Mouse (Mus musculus): ENCODE measurements around the gene Foxn3. TPM values are rescaled to one million over a fixed set of nuclear protein-coding genes. Genes with fewer than 3 reads are reported as not detected.

Foxn3 gene
- polyA plus RNA-seq, 1 experiment, result 61.5 TPM

DNA sequence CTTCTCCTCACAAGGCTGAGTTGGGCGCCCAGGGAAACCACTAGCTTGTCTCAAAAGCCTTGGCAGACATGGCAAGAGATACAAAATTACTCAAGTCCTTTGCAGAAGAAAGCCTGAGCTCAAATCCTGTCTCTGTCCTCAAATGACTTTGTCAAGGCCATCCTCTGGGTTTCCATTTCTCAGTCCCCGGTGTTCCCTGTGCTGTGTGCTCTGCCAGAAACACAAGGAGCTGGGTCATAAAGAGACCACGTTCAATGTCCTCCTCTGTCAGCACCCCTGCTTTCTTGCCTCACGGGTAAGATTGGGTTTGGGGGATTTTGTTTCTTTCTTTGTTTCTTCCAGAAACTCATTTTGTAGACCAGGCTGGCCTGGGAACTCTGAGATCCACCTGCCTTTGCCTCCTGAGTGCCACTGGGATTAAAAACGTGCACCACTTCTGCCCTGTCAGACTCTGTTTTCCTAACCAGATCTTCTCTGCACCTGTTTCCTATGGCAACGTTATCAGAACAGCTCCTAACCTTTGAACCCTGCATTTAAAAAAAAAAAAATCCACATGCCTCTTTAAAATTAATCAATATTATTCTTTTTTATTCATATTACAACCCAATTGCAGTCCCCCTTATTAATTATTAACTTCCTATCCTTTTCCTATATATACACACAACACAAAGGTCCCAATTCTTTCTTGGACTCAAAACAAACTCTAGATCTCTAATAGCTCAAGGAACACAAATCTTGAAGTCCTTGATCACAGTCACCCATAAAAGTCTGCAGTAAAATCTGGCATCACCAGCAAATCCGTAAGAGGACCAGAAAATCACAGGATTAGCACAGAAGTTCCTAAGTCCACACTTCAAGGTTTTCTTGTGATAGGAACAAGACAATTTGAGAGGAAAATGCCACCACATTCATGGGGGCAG lies 144.6 kb downstream of the Foxn3 start:
- no peak for TF ChIP-seq POLR2A (IDR thresholded peaks at IDR 0.05; ENCODE audit: borderline replicate concordance, insufficient read depth, low read length)
- no peak for TF ChIP-seq CTCF (IDR thresholded peaks at IDR 0.05; ENCODE audit: borderline replicate concordance, insufficient read depth, low read depth, low read length)
- no peak for DNase-seq
- H3K4me3 ChIP-seq (replicated peaks; ENCODE audit: insufficient read depth, low read depth, low read length), result no peak overlapping the region
- H3K27ac ChIP-seq (ENCODE audit: insufficient read depth, low read length), result no peak overlapping the region
- WGBS, result 69% methylated on average over 7 of the region's 7 CpGs
- no peaks in the 10 kb centered on the region for H3K27me3 ChIP-seq (ENCODE audit: control insufficient read depth, insufficient read depth, low read length)
- peaks cover 18% of the 10 kb centered on the region for H3K4me1 ChIP-seq (ENCODE audit: control insufficient read depth, insufficient read depth, low read length)

DNA sequence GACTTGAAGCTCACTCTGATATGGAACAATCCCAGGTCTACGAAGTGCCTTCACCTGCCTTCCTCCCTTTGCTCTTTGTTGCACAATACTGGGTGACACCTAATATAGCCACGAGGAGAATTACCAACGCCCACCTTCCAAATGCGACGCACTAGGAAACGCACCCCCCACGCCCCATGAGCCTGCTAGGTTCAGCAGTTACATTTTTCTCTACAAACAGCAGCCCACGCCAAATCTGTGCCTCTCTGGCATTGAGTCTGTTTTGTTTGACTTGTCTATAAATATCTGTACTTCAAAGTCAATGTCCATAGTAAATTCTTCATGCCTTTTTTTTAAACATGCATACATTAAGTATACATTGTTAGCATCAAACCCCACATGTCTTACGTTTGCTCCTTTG lies 145.5 kb downstream of the Foxn3 start:
- no peak for DNase-seq
- no peaks in the 10 kb centered on the region for H3K27me3 ChIP-seq (ENCODE audit: control insufficient read depth, insufficient read depth, low read length)
- H3K4me3 ChIP-seq (replicated peaks; ENCODE audit: insufficient read depth, low read depth, low read length), result no peak overlapping the region
- TF ChIP-seq POLR2A (IDR thresholded peaks at IDR 0.05; ENCODE audit: borderline replicate concordance, insufficient read depth, low read length), result no peak
- peaks cover 18% of the 10 kb centered on the region for H3K4me1 ChIP-seq (ENCODE audit: control insufficient read depth, insufficient read depth, low read length)
- WGBS, result 76% methylated on average over 9 of the region's 9 CpGs
- no peak overlapping the region for H3K27ac ChIP-seq (ENCODE audit: insufficient read depth, low read length)

DNA sequence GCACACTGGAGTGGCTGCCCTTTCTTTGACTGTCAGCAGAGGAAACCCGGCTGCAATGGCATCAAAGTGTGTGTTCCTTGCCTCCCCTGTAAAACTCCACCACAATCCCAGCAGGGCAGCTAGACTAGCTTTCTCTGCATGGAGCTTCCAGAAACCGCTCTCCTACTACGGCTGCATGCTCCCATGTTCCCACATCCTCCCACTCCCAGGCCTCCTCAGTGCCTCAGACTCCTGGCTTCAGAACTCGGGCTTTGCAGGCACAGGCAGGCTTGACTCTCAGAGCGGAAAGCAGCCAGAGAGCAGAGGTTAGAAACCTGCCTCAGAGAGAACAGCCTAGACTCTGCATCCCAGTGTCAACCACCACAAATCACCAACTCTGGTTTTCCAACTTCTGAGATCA lies 147.8 kb downstream of the Foxn3 start:
- Histone ChIP-seq H3K27me3 (ENCODE audit: control insufficient read depth, insufficient read depth, low read length) (no peaks in the 10 kb centered on the region), H3K4me1 (ENCODE audit: control insufficient read depth, insufficient read depth, low read length) (peaks cover 18% of the 10 kb centered on the region), H3K27ac (ENCODE audit: insufficient read depth, low read length) (no peak overlapping the region), H3K4me3 (replicated peaks; ENCODE audit: insufficient read depth, low read depth, low read length) (no peak overlapping the region)
- no peak for TF ChIP-seq POLR2A (IDR thresholded peaks at IDR 0.05; ENCODE audit: borderline replicate concordance, insufficient read depth, low read length)
- TF ChIP-seq CTCF (IDR thresholded peaks at IDR 0.05; ENCODE audit: borderline replicate concordance, insufficient read depth, low read depth, low read length), result no peak
- no peak for DNase-seq
- WGBS, result 66% methylated on average over 5 of the region's 5 CpGs

DNA sequence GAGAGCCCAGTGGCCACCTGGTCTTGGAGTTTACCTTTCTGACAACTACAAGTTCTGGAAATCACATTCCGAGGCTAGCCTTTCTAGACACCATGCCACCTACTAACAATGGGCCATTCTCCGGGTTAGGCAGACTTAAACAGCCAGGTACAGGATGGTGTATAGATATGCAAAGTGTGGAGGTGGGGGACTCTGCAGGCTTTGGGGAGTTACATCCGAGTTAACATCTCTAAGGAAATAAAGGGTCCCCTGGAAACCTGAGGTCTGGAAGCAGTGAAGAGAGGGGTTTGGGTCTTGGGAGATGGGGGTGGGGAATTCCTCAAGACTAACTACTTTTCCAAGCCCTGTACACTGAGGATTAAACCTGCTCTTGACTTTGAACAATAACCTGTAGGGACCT lies 150.9 kb downstream of the Foxn3 start:
- Histone ChIP-seq H3K27me3 (ENCODE audit: control insufficient read depth, insufficient read depth, low read length) (no peaks in the 10 kb centered on the region), H3K4me1 (ENCODE audit: control insufficient read depth, insufficient read depth, low read length) (peaks cover 5% of the 10 kb centered on the region; the same call in 1 of the 2 replicates), H3K27ac (ENCODE audit: insufficient read depth, low read length) (no peak overlapping the region), H3K4me3 (replicated peaks; ENCODE audit: insufficient read depth, low read depth, low read length) (no peak overlapping the region)
- no peak for DNase-seq
- TF ChIP-seq CTCF (IDR thresholded peaks at IDR 0.05; ENCODE audit: borderline replicate concordance, insufficient read depth, low read depth, low read length) (no peak), POLR2A (IDR thresholded peaks at IDR 0.05; ENCODE audit: borderline replicate concordance, insufficient read depth, low read length) (no peak)
- 74% methylated on average over 3 of the region's 3 CpGs for WGBS

DNA sequence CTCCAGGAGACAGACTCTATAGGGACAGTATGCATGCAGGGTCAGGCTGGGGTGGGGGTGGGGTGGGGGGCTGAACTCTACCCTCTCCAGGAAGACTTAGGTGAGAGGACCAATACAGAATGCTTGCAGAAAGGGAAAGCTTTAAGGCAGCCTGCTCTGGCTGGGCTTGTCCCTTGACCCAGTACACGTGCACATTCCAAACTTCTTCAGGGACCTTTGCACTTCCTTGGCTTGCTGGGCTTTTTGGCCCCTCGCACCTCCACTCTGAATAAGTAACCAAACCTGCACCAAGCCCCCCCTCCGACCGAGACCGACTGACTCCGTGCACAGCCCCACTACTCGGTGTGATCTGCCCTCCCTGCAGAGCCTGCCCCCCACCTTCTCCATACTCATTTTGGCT lies 151.3 kb downstream of the Foxn3 start:
- H3K27me3 ChIP-seq (ENCODE audit: control insufficient read depth, insufficient read depth, low read length), result no peaks in the 10 kb centered on the region
- DNase-seq, result no peak
- TF ChIP-seq POLR2A (IDR thresholded peaks at IDR 0.05; ENCODE audit: borderline replicate concordance, insufficient read depth, low read length) (no peak), CTCF (IDR thresholded peaks at IDR 0.05; ENCODE audit: borderline replicate concordance, insufficient read depth, low read depth, low read length) (no peak)
- H3K27ac ChIP-seq (ENCODE audit: insufficient read depth, low read length), result no peak overlapping the region
- H3K4me3 ChIP-seq (replicated peaks; ENCODE audit: insufficient read depth, low read depth, low read length), result no peak overlapping the region
- 68% methylated on average over 7 of the region's 7 CpGs for WGBS
- H3K4me1 ChIP-seq (ENCODE audit: control insufficient read depth, insufficient read depth, low read length), result peaks cover 3% of the 10 kb centered on the region; the same call in 1 of the 2 replicates

DNA sequence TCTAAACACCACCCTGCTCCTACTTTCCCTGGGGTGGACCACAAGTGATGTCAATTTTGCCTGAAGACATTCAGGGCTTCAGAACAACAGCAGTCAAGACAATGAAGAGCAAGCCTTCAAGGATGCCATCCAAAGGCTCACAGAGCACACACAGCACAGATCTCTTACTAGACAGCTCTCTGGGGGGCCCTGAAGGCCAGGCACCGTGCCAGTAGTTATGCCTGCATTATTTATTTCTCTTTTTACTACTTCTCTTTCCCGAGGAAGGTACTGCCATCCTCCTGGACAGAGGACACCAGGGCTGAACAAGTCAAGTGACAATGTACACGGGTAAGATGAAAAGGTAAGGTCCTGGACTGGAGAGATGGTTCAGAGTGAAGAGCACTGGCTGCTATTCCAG lies 154.7 kb downstream of the Foxn3 start:
- peaks cover 9% of the 10 kb centered on the region; the same call in 1 of the 2 replicates for H3K4me1 ChIP-seq (ENCODE audit: control insufficient read depth, insufficient read depth, low read length)
- 41% methylated on average over 3 of the region's 3 CpGs for WGBS
- no peak overlapping the region for H3K4me3 ChIP-seq (replicated peaks; ENCODE audit: insufficient read depth, low read depth, low read length)
- TF ChIP-seq POLR2A (IDR thresholded peaks at IDR 0.05; ENCODE audit: borderline replicate concordance, insufficient read depth, low read length) (no peak), CTCF (IDR thresholded peaks at IDR 0.05; ENCODE audit: borderline replicate concordance, insufficient read depth, low read depth, low read length) (no peak)
- no peak overlapping the region for H3K27ac ChIP-seq (ENCODE audit: insufficient read depth, low read length)
- DNase-seq, result no peak
- no peaks in the 10 kb centered on the region for H3K27me3 ChIP-seq (ENCODE audit: control insufficient read depth, insufficient read depth, low read length)

DNA sequence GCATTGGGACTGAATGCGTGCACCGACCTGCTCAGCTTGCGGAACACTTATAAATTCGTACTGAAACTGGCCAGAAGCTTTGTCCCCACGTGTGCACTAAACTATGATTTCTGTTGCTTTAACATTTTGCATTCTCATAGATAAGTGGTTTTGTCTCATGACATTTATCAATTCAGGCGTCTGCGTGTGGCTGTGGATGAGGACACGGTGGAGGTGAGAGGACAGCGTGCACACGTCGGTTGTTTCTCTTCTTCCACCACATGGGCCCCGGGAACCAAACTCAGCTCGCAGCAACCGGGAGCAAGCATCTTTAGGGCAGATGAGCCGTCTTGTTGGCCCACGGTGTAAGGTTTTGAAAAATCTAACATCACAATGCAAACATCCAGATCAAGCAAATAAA lies 155.3 kb downstream of the Foxn3 start:
- WGBS, result 82% methylated on average over 16 of the region's 16 CpGs
- H3K27ac ChIP-seq (ENCODE audit: insufficient read depth, low read length), result no peak overlapping the region
- TF ChIP-seq CTCF (IDR thresholded peaks at IDR 0.05; ENCODE audit: borderline replicate concordance, insufficient read depth, low read depth, low read length), result no peak
- TF ChIP-seq POLR2A (IDR thresholded peaks at IDR 0.05; ENCODE audit: borderline replicate concordance, insufficient read depth, low read length), result no peak
- H3K27me3 ChIP-seq (ENCODE audit: control insufficient read depth, insufficient read depth, low read length), result no peaks in the 10 kb centered on the region
- no peak overlapping the region for H3K4me3 ChIP-seq (replicated peaks; ENCODE audit: insufficient read depth, low read depth, low read length)
- H3K4me1 ChIP-seq (ENCODE audit: control insufficient read depth, insufficient read depth, low read length), result peaks cover 9% of the 10 kb centered on the region; the same call in 1 of the 2 replicates
- no peak for DNase-seq

DNA sequence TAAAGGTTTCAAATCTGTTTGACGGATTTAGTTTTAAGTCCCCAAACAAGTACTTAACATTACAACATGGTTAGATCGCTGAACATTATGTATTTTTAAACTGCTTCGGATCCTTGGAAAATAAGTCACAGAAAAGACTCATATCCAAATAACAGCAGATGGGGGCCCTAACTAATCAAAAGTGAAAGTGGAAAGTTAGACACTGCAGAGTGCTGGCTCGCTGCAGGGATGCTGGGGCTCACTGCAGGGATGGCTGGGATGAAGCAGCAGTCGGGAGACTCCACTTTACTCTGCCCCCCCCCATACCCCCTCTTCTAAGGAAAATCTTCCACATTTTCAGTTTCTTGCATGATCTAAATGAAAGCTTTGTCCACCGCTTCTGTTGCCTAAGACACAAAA lies 156.1 kb downstream of the Foxn3 start:
- no peaks in the 10 kb centered on the region for H3K27me3 ChIP-seq (ENCODE audit: control insufficient read depth, insufficient read depth, low read length)
- no peak for DNase-seq
- H3K4me3 ChIP-seq (replicated peaks; ENCODE audit: insufficient read depth, low read depth, low read length), result no peak overlapping the region
- 48% methylated on average over 6 of the region's 6 CpGs for WGBS
- TF ChIP-seq POLR2A (IDR thresholded peaks at IDR 0.05; ENCODE audit: borderline replicate concordance, insufficient read depth, low read length), result no peak
- TF ChIP-seq CTCF (IDR thresholded peaks at IDR 0.05; ENCODE audit: borderline replicate concordance, insufficient read depth, low read depth, low read length), result no peak
- no peak overlapping the region for H3K27ac ChIP-seq (ENCODE audit: insufficient read depth, low read length)
- H3K4me1 ChIP-seq (ENCODE audit: control insufficient read depth, insufficient read depth, low read length), result peaks cover 9% of the 10 kb centered on the region; the same call in 1 of the 2 replicates

Data from cerebellum, adult 2 months (tissue).